Mouse (Mus musculus) liver, postnatal 0 days (tissue): ENCODE data around the gene Tvp23a. TPM values are rescaled to one million over a fixed set of nuclear protein-coding genes. Genes with fewer than 3 reads are reported as not detected.

Experiments
- ATAC-seq: fragments of 200-750 bp; cut with Nextera tagmentation; 2 replicates; pipeline ENCODE4 v1.8.0; 2017; ENCODE audit warnings: mild to moderate bottlenecking, moderate library complexity
- DNase-seq: peaks from one replicate; pipeline ENCODE4 v3.0.0-alpha.2; 2016
- H3K27ac ChIP-seq: fragments of 300-500 bp; sonication (generic); 2 replicates; pipeline ENCODE4 v1.5.1; 2014; ENCODE audit warnings: antibody characterized with exemption, moderate library complexity, mild to moderate bottlenecking, low read depth
- H3K27me3 ChIP-seq: fragments of 300-500 bp; sonication (generic); 2 replicates; pipeline ENCODE4 v1.6.1; 2014; ENCODE audit warnings: low read length, control low read depth, mixed read lengths; ENCODE audit not compliant: insufficient read depth
- H3K36me3 ChIP-seq: fragments of 300-500 bp; sonication (generic); replicated peaks from 2 replicates; pipeline ENCODE4 v1.6.1; 2014; ENCODE audit warnings: mild to moderate bottlenecking, control low read depth, low read length, moderate library complexity, mixed read lengths; ENCODE audit not compliant: insufficient read depth
- H3K4me1 ChIP-seq: fragments of 300-500 bp; sonication (generic); 2 replicates; pipeline ENCODE4 v1.6.1; 2014; ENCODE audit warnings: antibody characterized with exemption, mild to moderate bottlenecking, control low read depth; ENCODE audit not compliant: insufficient read depth
- H3K4me2 ChIP-seq: fragments of 300-500 bp; sonication (generic); 2 replicates; pipeline ENCODE4 v1.6.1; 2014; ENCODE audit warnings: low read depth, mild to moderate bottlenecking, low read length, moderate library complexity, mixed read lengths
- H3K4me3 ChIP-seq: fragments of 300-500 bp; sonication (generic); 2 replicates; pipeline ENCODE4 v1.5.1; 2014; ENCODE audit warnings: low read depth, low read length
- H3K9ac ChIP-seq: fragments of 300-500 bp; sonication (generic); replicated peaks from 2 replicates; pipeline ENCODE4 v1.6.1; 2014; ENCODE audit warnings: mild to moderate bottlenecking, moderate library complexity
- H3K9me3 ChIP-seq: fragments of 300-500 bp; sonication (generic); 2 replicates; pipeline ENCODE4 v1.6.1; 2016; ENCODE audit warnings: mild to moderate bottlenecking, control low read depth, low read length, mixed read lengths
- CTCF ChIP-seq: sonication (generic); IDR thresholded peaks from 2 replicates; pipeline ENCODE4 v1.5.1; 2016; ENCODE audit warnings: antibody characterized with exemption, low read depth
- EP300 ChIP-seq: IDR thresholded peaks from 2 replicates; pipeline ENCODE4 v1.6.1; 2016; ENCODE audit warnings: antibody characterized with exemption, low read depth, mild to moderate bottlenecking
- WGBS: fragments of 180-500 bp; shearing (Covaris S2); extraction: QIAGEN DNeasy Blood & Tissue Kit; methylation state at CpG from one replicate; pipeline ENCODE4 v1.1.7; 2014; ENCODE audit not compliant: insufficient replicate concordance; 5-methylcytosine and 5-hydroxymethylcytosine counted together
- polyA plus RNA-seq: library from polyadenylated mRNA; unstranded; fragments of >200 nt; fragmentation: Nextera tagmentation; extraction: Ambion mirVana; gene quantifications from 2 replicates; pipeline ENCODE4 v1.2.1, GENCODE M21; 2015

The Tvp23a gene
- polyA plus RNA-seq, 1 experiment from 2014 or later, result 0.21 TPM

GRCm38 (mm10) chr16:10461178-10461577, 14.0 kb upstream of the Tvp23a start:
- no peaks in the 10 kb centered on the region for H3K4me1 ChIP-seq
- no peak overlapping the region for H3K27ac ChIP-seq
- no peak for TF ChIP-seq EP300
- TF ChIP-seq CTCF, result no peak
- H3K27me3 ChIP-seq, result no peaks in the 10 kb centered on the region
- H3K4me2 ChIP-seq, result no peak overlapping the region
- ATAC-seq, result no peak
- H3K9me3 ChIP-seq, result no peaks in the 10 kb centered on the region
- no peak overlapping the region for H3K9ac ChIP-seq
- 45% methylated on average over 2 of the region's 2 CpGs for WGBS
- no peak for DNase-seq
- no peak overlapping the region for H3K4me3 ChIP-seq
- H3K36me3 ChIP-seq, result no peaks in the 10 kb centered on the region

GRCm38 (mm10) chr16:10460188-10460587, 13.0 kb upstream of the Tvp23a start:
- Histone ChIP-seq H3K4me2 (no peak overlapping the region), H3K27me3 (no peaks in the 10 kb centered on the region), H3K9me3 (no peaks in the 10 kb centered on the region), H3K9ac (no peak overlapping the region), H3K27ac (no peak overlapping the region), H3K4me1 (no peaks in the 10 kb centered on the region), H3K36me3 (no peaks in the 10 kb centered on the region), H3K4me3 (no peak overlapping the region)
- DNase-seq (no peak), ATAC-seq (no peak)
- WGBS, result 59% methylated on average over 2 of the region's 2 CpGs
- TF ChIP-seq EP300 (no peak), CTCF (no peak)

GRCm38 (mm10) chr16:10454583-10454974, 7.4 kb upstream of the Tvp23a start:
- Histone ChIP-seq H3K4me3 (no peak overlapping the region), H3K4me2 (no peak overlapping the region), H3K27me3 (no peaks in the 10 kb centered on the region), H3K4me1 (peaks cover 28% of the 10 kb centered on the region), H3K27ac (no peak overlapping the region), H3K36me3 (no peaks in the 10 kb centered on the region), H3K9ac (no peak overlapping the region), H3K9me3 (no peaks in the 10 kb centered on the region)
- 46% methylated on average over 3 of the region's 3 CpGs for WGBS
- DNase-seq (no peak), ATAC-seq (no peak)
- TF ChIP-seq EP300 (no peak), CTCF (no peak)

- Histone ChIP-seq H3K4me3 (no peak overlapping the region), H3K9me3 (no peaks in the 10 kb centered on the region), H3K4me2 (no peak overlapping the region), H3K27me3 (no peaks in the 10 kb centered on the region), H3K27ac (no peak overlapping the region), H3K9ac (no peak overlapping the region), H3K36me3 (no peaks in the 10 kb centered on the region), H3K4me1 (peaks cover 32% of the 10 kb centered on the region)
- ATAC-seq (no peak), DNase-seq (no peak)
- 62% methylated on average over 6 of the region's 6 CpGs for WGBS
- no peak for TF ChIP-seq EP300
- TF ChIP-seq CTCF, result no peak
These were observed 6.9 kb upstream of the Tvp23a start for GRCm38 (mm10) chr16:10453872-10454582.

- WGBS, result 47% methylated on average over 8 of the region's 8 CpGs
- peak; percentile 65 for DNase-seq
- H3K4me2 ChIP-seq, result no peak overlapping the region
- peak; percentile 27 for ATAC-seq
- no peak overlapping the region for H3K4me3 ChIP-seq
- no peaks in the 10 kb centered on the region for H3K27me3 ChIP-seq
- H3K9me3 ChIP-seq, result no peaks in the 10 kb centered on the region
- H3K27ac ChIP-seq, result peak overlapping the region; percentile 40; the same call in 1 of the 2 replicates
- no peak overlapping the region for H3K9ac ChIP-seq
- TF ChIP-seq EP300 (no peak), CTCF (no peak)
- H3K4me1 ChIP-seq, result peaks cover 39% of the 10 kb centered on the region
- no peaks in the 10 kb centered on the region for H3K36me3 ChIP-seq
These were observed 5.3 kb upstream of the Tvp23a start for GRCm38 (mm10) chr16:10452445-10452896.

GRCm38 (mm10) chr16:10451906-10452305, 4.7 kb upstream of the Tvp23a start:
- ATAC-seq, result 0 out of 2 replicates have a peak, but pooled peaks have one; percentile 38
- H3K27ac ChIP-seq, result peak overlapping the region; percentile 40; the same call in 1 of the 2 replicates
- TF ChIP-seq EP300 (no peak), CTCF (no peak)

GRCm38 (mm10) chr16:10448931-10449330, 1.8 kb upstream of the Tvp23a start:
- WGBS, result 50% methylated on average over 9 of the region's 9 CpGs
- DNase-seq (peak; percentile 35), ATAC-seq (peak; percentile 82)
- H3K27me3 ChIP-seq, result no peaks in the 10 kb centered on the region
- H3K27ac ChIP-seq, result peak overlapping the region; percentile 72
- no peak overlapping the region for H3K4me2 ChIP-seq
- TF ChIP-seq CTCF (no peak), EP300 (no peak)
- no peaks in the 10 kb centered on the region for H3K9me3 ChIP-seq
- no peaks in the 10 kb centered on the region for H3K36me3 ChIP-seq
- peaks cover 34% of the 10 kb centered on the region for H3K4me1 ChIP-seq
- H3K4me3 ChIP-seq, result no peak overlapping the region
- no peak overlapping the region for H3K9ac ChIP-seq

More at GRCm38 (mm10) chr16:10451906-10452305, 4.7 kb upstream of the Tvp23a start:
- H3K4me1 ChIP-seq, result peaks cover 41% of the 10 kb centered on the region
- H3K27me3 ChIP-seq, result no peaks in the 10 kb centered on the region
- no peak for DNase-seq
- H3K9me3 ChIP-seq, result no peaks in the 10 kb centered on the region
- H3K9ac ChIP-seq, result no peak overlapping the region
- 66% methylated on average over 2 of the region's 2 CpGs for WGBS
- H3K36me3 ChIP-seq, result no peaks in the 10 kb centered on the region
- H3K4me2 ChIP-seq, result no peak overlapping the region
- H3K4me3 ChIP-seq, result no peak overlapping the region
